Mouse (Mus musculus): ENCODE results near the gene Gm9821. TPM values are rescaled to one million over a fixed set of nuclear protein-coding genes. Genes with fewer than 3 reads are reported as not detected.

Gene Gm9821
- polyA plus RNA-seq, 1 experiment from 2014 or later: 0.80 TPM

DNA sequence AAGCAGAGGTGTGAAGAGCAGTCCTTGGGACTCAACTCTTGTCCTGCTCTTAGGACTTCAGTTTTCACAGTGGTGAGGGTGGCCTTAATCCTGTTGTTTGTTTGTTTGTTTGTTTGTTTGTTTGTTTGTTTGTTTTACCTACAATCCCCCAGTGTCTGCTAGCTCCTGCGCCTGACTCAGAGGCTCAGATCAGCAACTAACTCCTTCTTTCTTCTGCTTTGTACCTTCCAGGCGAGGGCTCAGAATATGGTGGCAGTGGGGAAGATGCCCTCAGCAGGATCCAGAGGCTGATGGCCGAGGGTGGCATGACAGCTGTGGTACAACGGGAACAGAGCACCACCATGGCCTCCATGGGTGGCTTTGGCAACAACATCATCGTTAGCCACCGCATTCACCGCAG, 28.4 kb upstream of the Gm9821 start:
- H3K9ac ChIP-seq: no peak overlapping the region; the same call in 1 of the 2 replicates

DNA sequence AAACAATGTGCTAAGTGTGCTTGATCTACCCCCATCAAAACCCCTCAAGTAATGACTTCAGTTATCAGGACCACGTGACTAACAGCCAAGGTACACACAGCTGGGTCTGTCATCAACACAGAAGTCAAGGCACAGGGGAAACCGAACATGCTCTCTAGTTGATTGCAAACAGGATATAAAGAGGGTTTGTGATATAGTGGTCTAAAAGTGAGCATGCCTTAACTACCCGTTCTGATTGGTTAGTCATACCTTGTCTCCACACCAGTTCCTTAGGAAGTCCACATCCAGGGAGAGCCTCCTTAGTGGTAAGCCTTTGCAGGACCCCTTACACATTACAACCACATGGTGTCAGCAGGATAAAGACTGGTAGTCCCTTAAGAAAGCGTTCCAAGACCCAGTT, 25.4 kb upstream of the Gm9821 start:
- H3K27me3 ChIP-seq: peaks cover 53% of the 10 kb centered on the region
- H3K36me3 ChIP-seq: peaks cover 21% of the 10 kb centered on the region

More for the DNA sequence above, 28.4 kb upstream of the Gm9821 start:
- Histone ChIP-seq H3K27ac (peak overlapping the region; percentile 63), H3K4me2 (no peak overlapping the region), H3K4me3 (replicated peaks) (no peak overlapping the region), H3K4me1 (replicated peaks) (peaks cover 68% of the 10 kb centered on the region), H3K36me3 (peaks cover 43% of the 10 kb centered on the region), H3K27me3 (peaks cover 23% of the 10 kb centered on the region), H3K9me3 (replicated peaks) (no peaks in the 10 kb centered on the region)
- no peak for DNase-seq
- no peak for ATAC-seq (ENCODE audit: low read depth)
- 75% methylated on average over 7 of the region's 7 CpGs for WGBS (ENCODE audit: insufficient replicate concordance)

DNA sequence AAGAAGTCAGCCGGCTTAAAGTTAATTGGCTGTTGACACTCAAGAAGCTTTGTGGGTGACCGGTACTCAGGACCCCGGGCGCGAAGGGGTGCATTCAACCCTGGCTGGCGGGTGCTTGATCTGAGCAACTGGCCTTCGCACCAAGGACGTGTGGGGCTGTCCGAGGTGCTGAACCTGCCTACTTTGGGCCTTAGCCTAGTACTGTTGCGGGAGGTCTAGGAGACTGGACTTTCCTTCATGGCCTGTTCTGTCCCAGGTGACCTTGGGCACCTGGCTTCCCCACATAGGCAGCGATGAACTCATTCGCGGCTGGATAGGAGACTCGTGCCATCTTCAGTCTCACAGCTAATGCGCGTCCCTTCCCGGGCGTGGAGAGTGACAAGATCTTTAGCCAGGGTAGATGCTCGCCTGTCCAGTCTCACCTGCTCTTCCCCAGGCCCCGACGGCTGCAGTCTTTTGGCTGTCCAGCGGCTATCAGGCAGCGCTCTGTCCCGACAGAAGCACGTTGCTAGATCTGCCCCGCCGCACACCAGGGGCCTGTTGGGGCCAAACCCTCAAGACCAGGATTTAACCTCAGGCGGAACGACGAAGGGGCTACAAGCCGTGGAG, 24.2 kb upstream of the Gm9821 start:
- 7% methylated on average over 31 of the region's 31 CpGs for WGBS (ENCODE audit: insufficient replicate concordance)
- Histone ChIP-seq H3K27ac (no peak overlapping the region), H3K4me2 (peak overlapping the region; percentile 83), H3K4me1 (replicated peaks) (peaks cover 47% of the 10 kb centered on the region), H3K4me3 (replicated peaks) (peak overlapping the region; percentile 56), H3K9me3 (replicated peaks) (no peaks in the 10 kb centered on the region), H3K27me3 (peaks cover 64% of the 10 kb centered on the region), H3K36me3 (peaks cover 21% of the 10 kb centered on the region), H3K9ac (no peak overlapping the region)
- ATAC-seq (ENCODE audit: low read depth) (0 out of 2 replicates have a peak, but pooled peaks have one; percentile 13), DNase-seq (no peak)

More for the DNA sequence above, 25.4 kb upstream of the Gm9821 start:
- no peaks in the 10 kb centered on the region for H3K9me3 ChIP-seq (replicated peaks)
- no peak overlapping the region for H3K9ac ChIP-seq
- H3K4me3 ChIP-seq (replicated peaks): no peak overlapping the region
- peaks cover 59% of the 10 kb centered on the region for H3K4me1 ChIP-seq (replicated peaks)
- no peak overlapping the region for H3K27ac ChIP-seq
- ATAC-seq (ENCODE audit: low read depth): no peak
- H3K4me2 ChIP-seq: no peak overlapping the region
- 47% methylated on average over 4 of the region's 4 CpGs for WGBS (ENCODE audit: insufficient replicate concordance)
- DNase-seq: no peak

DNA sequence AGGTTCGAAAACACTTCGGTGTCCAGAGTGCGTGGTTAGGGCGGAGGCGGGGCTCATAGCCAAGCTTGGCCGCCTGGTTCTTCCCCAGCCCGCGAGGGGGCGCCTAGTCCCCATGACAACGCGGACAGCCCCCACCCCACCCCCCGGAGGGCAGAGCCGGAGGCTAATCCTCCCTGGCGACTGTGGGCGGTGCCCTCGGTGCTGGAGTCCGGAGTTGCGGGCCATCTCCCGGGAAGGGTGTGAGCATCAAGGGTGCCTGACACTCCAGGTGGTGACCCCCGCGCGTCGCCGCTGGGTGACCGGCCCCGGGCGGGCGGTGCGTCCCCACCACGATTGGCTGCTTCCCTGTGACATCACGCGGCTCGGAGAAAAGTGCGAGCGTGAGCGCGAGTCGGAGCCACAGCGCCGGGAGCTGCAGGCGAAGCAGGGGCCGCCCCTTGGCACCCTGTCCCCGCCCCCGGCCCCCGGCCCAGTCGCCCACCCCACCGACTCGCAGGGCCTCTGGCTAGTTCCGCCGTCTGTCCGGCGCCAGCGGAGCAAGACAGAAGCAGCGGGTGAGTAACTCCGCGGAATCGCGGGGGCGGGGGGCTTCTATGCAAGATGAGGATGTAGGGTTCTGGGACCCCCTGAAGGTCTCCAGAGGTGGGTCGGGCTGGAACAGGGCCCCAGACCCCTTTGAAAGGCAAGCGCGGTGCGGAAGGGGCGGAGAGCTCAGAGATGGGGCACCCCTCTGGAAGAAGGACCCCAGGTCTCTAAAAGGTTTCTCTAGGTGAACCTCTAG, 23.5 kb upstream of the Gm9821 start:
- H3K4me1 ChIP-seq (replicated peaks): peaks cover 40% of the 10 kb centered on the region
- no peak overlapping the region for H3K27ac ChIP-seq
- peaks cover 18% of the 10 kb centered on the region for H3K36me3 ChIP-seq
- peak overlapping the region; percentile 56 for H3K4me3 ChIP-seq (replicated peaks)
- peak overlapping the region; percentile 83 for H3K4me2 ChIP-seq
- DNase-seq: no peak
- H3K9me3 ChIP-seq (replicated peaks): no peaks in the 10 kb centered on the region
- H3K9ac ChIP-seq: no peak overlapping the region; the same call in 1 of the 2 replicates
- under 1% methylated on average over 63 of the region's 64 CpGs for WGBS (ENCODE audit: insufficient replicate concordance)
- peaks cover 66% of the 10 kb centered on the region for H3K27me3 ChIP-seq
- peak; percentile 18; the same call in 1 of the 2 replicates for ATAC-seq (ENCODE audit: low read depth)

DNA sequence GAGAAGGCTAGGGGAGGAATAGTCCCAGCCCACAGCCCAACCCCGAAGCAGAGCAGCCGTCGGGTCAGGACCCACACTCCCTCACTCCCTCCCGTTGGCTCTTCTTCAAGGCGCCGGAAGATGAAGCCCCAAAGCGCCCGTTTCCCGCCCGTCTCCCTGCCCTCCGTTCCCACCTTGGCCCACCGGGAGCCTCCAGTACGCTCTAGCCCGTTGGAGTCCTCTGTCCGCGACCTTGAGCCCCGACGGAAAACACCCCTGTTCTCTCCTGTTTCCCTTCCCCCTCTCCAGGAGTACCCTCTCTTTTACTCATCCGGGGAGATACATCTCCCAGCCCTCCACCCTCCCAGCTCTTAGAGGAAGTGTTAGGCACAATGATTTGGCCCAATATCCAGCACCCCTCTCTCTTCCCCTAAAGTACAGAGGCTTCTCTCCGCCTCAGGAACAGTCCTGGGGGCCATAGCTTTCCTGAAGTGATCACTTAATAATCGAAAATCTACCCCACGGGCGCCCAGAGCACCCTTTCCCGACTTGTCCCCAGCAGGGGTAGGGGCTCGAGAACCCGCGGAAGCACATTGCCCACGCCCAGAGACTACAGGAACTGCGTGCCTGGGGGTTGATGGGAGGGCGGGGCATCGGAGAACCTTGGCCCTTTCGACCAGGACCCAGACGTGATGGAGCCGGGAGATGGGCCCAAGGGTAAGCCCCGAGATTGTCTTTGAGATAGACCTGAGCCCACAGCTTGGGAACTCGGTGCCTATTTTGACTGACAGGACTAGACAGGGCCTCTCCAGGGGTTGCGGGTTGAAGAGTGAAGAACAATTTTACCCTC, 22.7 kb upstream of the Gm9821 start:
- peak overlapping the region; percentile 56 for H3K4me3 ChIP-seq (replicated peaks)
- no peaks in the 10 kb centered on the region for H3K9me3 ChIP-seq (replicated peaks)
- ATAC-seq (ENCODE audit: low read depth): no peak
- H3K36me3 ChIP-seq: peaks cover 10% of the 10 kb centered on the region
- no peak overlapping the region for H3K27ac ChIP-seq
- H3K4me1 ChIP-seq (replicated peaks): peaks cover 40% of the 10 kb centered on the region
- peak overlapping the region; percentile 83 for H3K4me2 ChIP-seq
- no peak for DNase-seq
- 2% methylated on average over 37 of the region's 37 CpGs for WGBS (ENCODE audit: insufficient replicate concordance)
- no peak overlapping the region for H3K9ac ChIP-seq
- H3K27me3 ChIP-seq: peaks cover 70% of the 10 kb centered on the region

DNA sequence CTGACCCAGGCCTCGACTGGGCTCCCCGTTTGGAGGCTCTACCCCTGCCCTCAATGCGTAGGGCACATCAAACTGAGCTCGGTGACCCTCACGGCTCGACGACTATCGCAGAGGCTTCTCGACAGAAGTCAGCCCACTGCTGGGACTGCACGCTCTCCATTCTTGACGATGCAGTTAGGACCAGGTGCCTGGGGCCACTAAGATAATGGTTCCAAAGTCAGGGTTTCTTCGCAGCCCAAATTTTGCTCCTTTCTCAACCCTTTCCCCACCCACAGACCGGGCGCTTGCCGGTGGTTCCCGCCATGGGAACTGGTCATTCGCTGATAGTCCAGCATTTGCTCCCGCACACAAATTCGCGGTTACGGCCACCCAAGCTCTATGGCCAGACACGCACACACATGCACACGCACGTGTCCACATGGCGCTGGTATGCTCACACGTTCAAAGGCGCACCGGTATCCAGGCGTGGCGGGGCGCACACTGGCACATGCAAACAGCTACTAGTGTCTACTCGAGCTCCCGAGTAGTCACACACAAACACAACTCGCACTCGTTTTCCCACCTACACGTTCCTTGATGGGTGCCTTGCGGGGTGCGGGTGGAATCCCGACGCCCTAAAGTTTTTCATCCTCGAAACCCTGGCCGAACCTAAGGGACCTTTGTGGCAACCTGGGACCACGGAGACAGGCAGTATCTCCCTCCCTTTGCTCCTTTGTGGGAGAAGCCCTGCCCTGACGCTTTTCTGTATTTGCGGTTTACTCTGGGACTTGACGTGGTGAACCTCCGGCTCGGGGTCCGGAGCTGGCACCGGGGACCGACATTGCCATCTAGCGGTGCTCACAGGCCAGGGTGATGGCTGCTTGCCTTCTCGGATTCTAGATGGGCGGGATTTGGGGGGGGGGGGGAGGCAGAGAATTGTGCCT, 21.8 kb upstream of the Gm9821 start:
- Histone ChIP-seq H3K9ac (no peak overlapping the region), H3K4me1 (replicated peaks) (peaks cover 47% of the 10 kb centered on the region), H3K9me3 (replicated peaks) (no peaks in the 10 kb centered on the region), H3K36me3 (peaks cover under 1% of the 10 kb centered on the region; the same call in 1 of the 2 replicates), H3K27ac (no peak overlapping the region), H3K27me3 (peaks cover 76% of the 10 kb centered on the region), H3K4me2 (peak overlapping the region; percentile 83), H3K4me3 (replicated peaks) (peak overlapping the region; percentile 56)
- ATAC-seq (ENCODE audit: low read depth): peak; percentile 29; the same call in 1 of the 2 replicates
- no peak for DNase-seq
- 4% methylated on average over 54 of the region's 54 CpGs for WGBS (ENCODE audit: insufficient replicate concordance)

DNA sequence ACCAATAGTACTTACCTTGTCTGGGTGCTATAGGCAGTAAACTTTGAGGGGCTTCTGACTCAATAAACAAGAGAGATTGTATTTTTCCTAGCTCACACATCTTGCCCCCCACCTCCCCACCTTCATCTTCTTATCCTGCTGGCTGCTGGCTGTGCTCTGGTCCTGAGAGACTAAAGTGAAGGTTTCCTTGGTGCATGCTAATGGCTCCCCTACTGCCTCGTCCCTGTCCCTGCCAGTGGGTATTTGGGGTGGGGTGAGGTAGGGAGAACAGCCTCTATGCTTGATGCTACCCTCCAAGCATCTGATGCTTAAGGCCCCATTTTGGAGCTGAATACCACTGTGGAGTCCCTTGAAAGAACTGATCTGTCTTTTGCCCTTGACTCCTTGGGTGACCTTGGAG, 20.8 kb upstream of the Gm9821 start:
- no peak overlapping the region for H3K4me3 ChIP-seq (replicated peaks)
- no peak overlapping the region for H3K4me2 ChIP-seq
- 52% methylated on average over 1 of the region's 1 CpGs for WGBS (ENCODE audit: insufficient replicate concordance)
- no peak overlapping the region for H3K9ac ChIP-seq
- H3K36me3 ChIP-seq: no peaks in the 10 kb centered on the region
- no peak for DNase-seq
- no peak overlapping the region for H3K27ac ChIP-seq
- H3K27me3 ChIP-seq: peaks cover 81% of the 10 kb centered on the region
- H3K4me1 ChIP-seq (replicated peaks): peaks cover 48% of the 10 kb centered on the region
- no peaks in the 10 kb centered on the region for H3K9me3 ChIP-seq (replicated peaks)
- no peak for ATAC-seq (ENCODE audit: low read depth)

DNA sequence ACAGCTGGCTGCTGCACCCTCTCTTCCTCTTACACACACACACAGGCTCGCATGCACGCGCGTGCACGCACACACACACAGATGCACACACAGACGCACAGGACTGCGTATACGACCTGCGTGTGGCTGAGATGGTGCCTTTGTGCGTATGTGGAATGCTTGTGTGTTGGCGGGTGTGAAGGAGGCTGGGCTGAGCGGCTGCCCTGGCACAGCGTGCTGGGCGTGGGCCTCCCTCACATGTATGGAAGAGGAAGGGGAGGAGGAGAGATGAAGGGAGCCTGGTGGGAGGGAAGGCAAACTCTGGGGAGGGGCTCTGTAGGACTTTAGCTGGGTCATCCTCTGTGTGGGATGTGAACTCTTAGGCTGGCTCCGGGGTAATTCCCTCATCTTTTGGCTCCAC, 20.1 kb upstream of the Gm9821 start:
- peaks cover 55% of the 10 kb centered on the region for H3K4me1 ChIP-seq (replicated peaks)
- 79% methylated on average over 15 of the region's 15 CpGs for WGBS (ENCODE audit: insufficient replicate concordance)
- no peak for DNase-seq
- H3K9ac ChIP-seq: no peak overlapping the region
- no peak overlapping the region for H3K4me2 ChIP-seq
- no peak overlapping the region for H3K4me3 ChIP-seq (replicated peaks)
- no peaks in the 10 kb centered on the region for H3K36me3 ChIP-seq
- peaks cover 80% of the 10 kb centered on the region for H3K27me3 ChIP-seq
- H3K9me3 ChIP-seq (replicated peaks): no peaks in the 10 kb centered on the region
- no peak for ATAC-seq (ENCODE audit: low read depth)
- H3K27ac ChIP-seq: no peak overlapping the region; the same call in 1 of the 2 replicates

DNA sequence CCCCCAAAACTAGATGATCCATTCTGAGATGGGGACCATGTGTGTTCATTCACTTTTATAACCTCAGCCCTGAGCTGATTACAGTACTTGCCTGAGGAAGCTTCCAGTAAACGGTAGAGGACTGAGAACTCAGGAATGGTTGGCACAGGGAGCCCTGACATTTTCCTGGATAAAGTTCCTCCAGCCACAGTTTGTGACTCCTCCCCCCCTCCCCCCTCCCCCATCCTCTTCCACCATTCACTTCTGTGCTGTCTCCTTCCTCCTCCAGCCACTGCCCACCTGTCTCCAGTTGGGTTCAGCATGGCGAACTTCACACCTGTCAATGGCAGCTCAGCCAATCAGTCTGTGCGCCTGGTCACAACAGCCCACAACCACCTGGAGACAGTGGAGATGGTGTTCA, 18.6 kb upstream of the Gm9821 start, which contains the start of gene Chrm4:
TSS of gene Chrm4 (plus strand) at position 301 of the 400 bp plus-strand sequence.
- H3K36me3 ChIP-seq: no peaks in the 10 kb centered on the region
- peak within 1 kb of the TSS; percentile 51 for H3K4me2 ChIP-seq
- peaks cover 59% of the 10 kb centered on the region for H3K4me1 ChIP-seq (replicated peaks)
- no peak within 1 kb of the TSS for H3K4me3 ChIP-seq (replicated peaks)
- H3K27ac ChIP-seq: no peak within 1 kb of the TSS
- 64% methylated on average over 3 of the region's 3 CpGs for WGBS (ENCODE audit: insufficient replicate concordance)
- H3K9me3 ChIP-seq (replicated peaks): no peaks in the 10 kb centered on the region
- H3K9ac ChIP-seq: no peak within 1 kb of the TSS
- H3K27me3 ChIP-seq: peaks cover 80% of the 10 kb centered on the region
- no peak for ATAC-seq (ENCODE audit: low read depth)
- no peak for DNase-seq

DNA sequence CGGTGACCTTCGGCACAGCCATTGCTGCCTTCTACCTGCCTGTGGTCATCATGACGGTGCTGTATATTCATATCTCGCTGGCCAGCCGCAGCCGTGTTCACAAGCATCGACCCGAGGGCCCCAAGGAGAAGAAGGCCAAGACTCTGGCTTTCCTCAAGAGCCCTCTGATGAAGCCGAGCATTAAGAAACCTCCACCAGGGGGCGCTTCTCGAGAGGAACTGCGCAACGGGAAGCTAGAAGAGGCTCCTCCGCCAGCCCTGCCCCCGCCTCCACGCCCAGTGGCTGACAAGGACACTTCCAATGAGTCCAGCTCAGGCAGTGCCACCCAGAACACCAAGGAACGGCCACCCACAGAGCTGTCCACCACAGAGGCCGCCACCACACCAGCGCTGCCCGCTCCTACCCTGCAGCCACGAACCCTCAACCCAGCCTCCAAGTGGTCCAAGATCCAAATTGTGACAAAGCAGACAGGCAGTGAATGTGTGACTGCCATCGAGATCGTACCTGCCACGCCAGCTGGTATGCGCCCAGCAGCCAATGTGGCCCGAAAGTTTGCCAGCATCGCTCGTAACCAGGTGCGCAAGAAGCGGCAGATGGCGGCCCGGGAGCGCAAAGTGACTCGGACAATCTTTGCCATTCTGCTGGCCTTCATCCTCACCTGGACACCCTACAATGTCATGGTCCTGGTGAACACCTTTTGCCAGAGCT, 17.5 kb upstream of the Gm9821 start:
- Histone ChIP-seq H3K9me3 (replicated peaks) (no peaks in the 10 kb centered on the region), H3K9ac (no peak overlapping the region), H3K36me3 (peaks cover 3% of the 10 kb centered on the region), H3K4me1 (replicated peaks) (peaks cover 59% of the 10 kb centered on the region), H3K4me3 (replicated peaks) (no peak overlapping the region), H3K4me2 (peak overlapping the region; percentile 51), H3K27ac (no peak overlapping the region), H3K27me3 (peaks cover 71% of the 10 kb centered on the region)
- DNase-seq (peak; percentile 69), ATAC-seq (ENCODE audit: low read depth) (no peak; the same call in 1 of the 2 replicates)
- 37% methylated on average over 34 of the region's 34 CpGs for WGBS (ENCODE audit: insufficient replicate concordance)
